Mouse (Mus musculus): Measurements from ENCODE around the gene Ryr2. TPM values are rescaled to one million over a fixed set of nuclear protein-coding genes. Genes with fewer than 3 reads are reported as not detected.

Ryr2 gene
- polyA plus RNA-seq, 1 experiment from 2014 or later: 0.19 TPM

DNA sequence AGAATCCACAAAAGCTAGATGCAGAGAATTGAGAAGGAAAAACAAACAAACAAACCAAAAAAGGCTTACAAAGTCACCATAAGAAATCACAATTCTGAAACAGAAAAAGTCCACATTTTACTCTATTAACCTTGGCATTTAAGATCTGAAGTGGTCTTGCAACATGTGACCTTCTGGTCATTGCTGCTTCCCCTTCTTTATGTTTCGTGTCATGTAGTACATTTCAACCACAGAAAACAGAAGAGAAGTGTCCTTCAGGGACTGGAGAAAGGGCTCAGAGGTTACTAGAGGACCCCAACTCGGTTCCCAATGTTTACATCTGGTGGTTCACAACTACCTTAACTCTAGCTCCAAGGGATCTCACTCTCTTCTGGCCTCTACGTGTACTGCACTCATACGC is 59.7 kb downstream of the Ryr2 start:
- DNase-seq (ENCODE audit: extremely low spot score, low spot score): no peak
- 85% methylated on average over 4 of the region's 4 CpGs for WGBS
- no peaks in the 10 kb centered on the region for H3K4me1 ChIP-seq

DNA sequence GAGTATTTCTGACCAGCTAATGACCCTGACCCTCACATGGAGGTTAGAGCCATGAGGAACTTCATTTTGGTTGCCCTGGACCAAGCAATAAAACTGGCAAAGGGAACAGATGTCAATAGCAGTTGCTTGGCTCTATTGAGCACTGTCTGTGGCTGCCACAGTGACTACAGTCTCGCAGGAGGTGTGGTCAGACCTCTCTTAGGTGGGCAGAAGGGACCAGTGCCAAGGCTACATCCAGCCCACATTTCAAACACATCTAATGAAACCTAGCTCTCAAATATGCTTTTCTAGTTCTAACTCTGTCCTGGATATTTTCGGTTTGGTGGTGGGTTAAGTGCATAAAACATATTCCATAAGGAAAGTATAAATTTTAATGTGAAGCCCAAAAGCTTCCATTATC is 62.0 kb downstream of the Ryr2 start:
- Histone ChIP-seq H3K36me3 (replicated peaks) (no peaks in the 10 kb centered on the region), H3K4me3 (no peak overlapping the region), H3K27me3 (ENCODE audit: poor library complexity, severe bottlenecking) (no peaks in the 10 kb centered on the region), H3K4me1 (no peaks in the 10 kb centered on the region), H3K9me3 (no peaks in the 10 kb centered on the region), H3K27ac (no peak overlapping the region)
- 89% methylated on average over 2 of the region's 2 CpGs for WGBS
- no peak for DNase-seq (ENCODE audit: extremely low spot score, low spot score)

More for the DNA sequence above, 59.7 kb downstream of the Ryr2 start:
- no peaks in the 10 kb centered on the region for H3K27me3 ChIP-seq (ENCODE audit: poor library complexity, severe bottlenecking)
- H3K27ac ChIP-seq: no peak overlapping the region
- no peaks in the 10 kb centered on the region for H3K9me3 ChIP-seq
- H3K4me3 ChIP-seq: no peak overlapping the region
- H3K36me3 ChIP-seq (replicated peaks): no peaks in the 10 kb centered on the region

DNA sequence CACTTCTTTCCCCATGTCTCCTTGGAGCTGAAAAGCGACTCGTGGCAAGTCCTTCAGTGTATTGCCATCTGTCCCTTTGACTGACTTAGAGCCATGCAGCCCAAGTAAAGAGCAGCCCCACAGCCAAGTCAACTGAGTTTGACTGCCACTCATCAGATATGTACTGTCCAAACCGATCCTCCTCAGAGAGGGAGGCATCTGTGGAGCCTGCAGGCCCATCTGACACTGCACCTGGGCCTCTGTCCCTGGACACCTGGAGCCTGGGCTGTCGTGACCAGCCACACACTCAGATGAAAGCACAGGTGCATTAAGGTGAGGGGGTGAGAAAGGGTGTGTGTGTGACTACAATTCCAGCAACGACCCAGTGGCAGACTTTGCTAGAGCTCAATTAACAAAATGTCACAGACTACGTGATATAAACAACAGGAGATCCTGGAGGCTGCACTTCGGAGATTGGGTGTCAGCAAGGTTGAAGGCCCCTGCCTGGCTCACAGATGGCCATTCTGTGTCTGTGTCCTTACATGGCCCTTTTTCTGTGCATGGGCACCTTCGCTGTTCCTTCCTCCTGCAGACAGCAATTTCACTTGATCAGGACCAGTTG is 63.8 kb downstream of the Ryr2 start:
- Histone ChIP-seq H3K4me1 (no peaks in the 10 kb centered on the region), H3K4me3 (no peak overlapping the region), H3K27me3 (ENCODE audit: poor library complexity, severe bottlenecking) (no peaks in the 10 kb centered on the region), H3K9me3 (no peaks in the 10 kb centered on the region), H3K27ac (no peak overlapping the region), H3K36me3 (replicated peaks) (no peaks in the 10 kb centered on the region)
- DNase-seq (ENCODE audit: extremely low spot score, low spot score): no peak
- 83% methylated on average over 8 of the region's 8 CpGs for WGBS

DNA sequence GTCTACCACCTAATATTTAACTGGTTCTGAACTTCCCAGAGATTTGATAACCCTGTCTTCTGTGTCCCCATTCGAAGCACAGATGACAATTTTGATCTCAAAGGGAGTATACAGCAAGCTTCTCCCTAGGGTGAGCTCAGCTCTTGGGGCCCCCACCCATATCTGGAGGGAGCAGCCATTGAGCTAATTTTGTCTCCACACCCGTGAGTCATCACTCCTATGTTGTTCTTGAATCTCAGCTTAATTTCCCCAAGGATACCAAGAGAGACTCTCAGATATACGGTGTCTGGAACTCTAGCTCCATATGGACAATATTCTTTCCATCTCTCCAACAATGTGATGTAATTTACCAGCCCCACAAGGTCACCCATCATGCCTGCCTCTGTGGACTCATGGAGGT is 66.8 kb downstream of the Ryr2 start:
- Histone ChIP-seq H3K9me3 (no peaks in the 10 kb centered on the region), H3K4me3 (no peak overlapping the region), H3K27ac (no peak overlapping the region), H3K27me3 (ENCODE audit: poor library complexity, severe bottlenecking) (no peaks in the 10 kb centered on the region), H3K4me1 (no peaks in the 10 kb centered on the region), H3K36me3 (replicated peaks) (no peaks in the 10 kb centered on the region)
- WGBS: 87% methylated on average over 3 of the region's 3 CpGs
- no peak for DNase-seq (ENCODE audit: extremely low spot score, low spot score)

DNA sequence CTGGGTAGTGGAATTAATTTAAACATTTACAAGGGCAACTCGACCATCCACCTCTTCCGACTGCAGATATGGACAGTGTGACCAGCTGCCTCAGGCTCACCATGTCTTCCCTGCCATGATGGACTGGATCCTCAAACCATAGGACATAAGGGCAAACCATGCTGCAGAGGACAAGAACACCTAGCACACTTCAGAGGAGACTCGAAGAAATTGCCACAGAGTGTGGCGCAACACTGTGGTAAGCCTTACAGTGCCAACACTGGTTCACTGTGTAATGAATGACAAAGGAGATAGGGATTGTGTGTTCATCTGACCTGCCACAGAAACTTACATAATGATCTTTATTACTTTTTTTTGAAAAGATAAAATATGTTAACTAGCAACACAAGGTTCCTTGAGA is 68.1 kb downstream of the Ryr2 start:
- DNase-seq (ENCODE audit: extremely low spot score, low spot score): no peak
- no peaks in the 10 kb centered on the region for H3K36me3 ChIP-seq (replicated peaks)
- no peaks in the 10 kb centered on the region for H3K27me3 ChIP-seq (ENCODE audit: poor library complexity, severe bottlenecking)
- no peaks in the 10 kb centered on the region for H3K4me1 ChIP-seq
- H3K9me3 ChIP-seq: no peaks in the 10 kb centered on the region
- 92% methylated on average over 4 of the region's 4 CpGs for WGBS
- H3K4me3 ChIP-seq: no peak overlapping the region
- no peak overlapping the region for H3K27ac ChIP-seq

DNA sequence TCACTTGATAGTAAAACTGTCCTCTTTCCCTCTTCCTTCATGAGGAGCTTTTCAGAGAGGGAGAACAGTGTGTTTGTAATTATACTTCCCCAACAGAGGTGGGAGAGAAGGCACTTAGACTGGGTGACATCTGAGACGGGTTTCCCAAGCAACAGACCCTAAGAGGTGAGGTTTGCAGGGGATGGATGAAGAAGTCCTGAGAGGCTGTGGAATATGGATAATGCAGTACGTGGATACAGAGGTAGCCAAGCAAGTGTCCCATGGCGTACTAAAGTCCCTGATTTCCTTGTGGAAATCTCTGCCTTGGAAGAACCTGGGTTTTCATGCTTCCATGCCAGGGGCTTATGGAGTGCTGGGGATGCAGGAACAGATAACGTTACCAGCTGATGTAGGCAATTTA is 69.5 kb downstream of the Ryr2 start:
- H3K27ac ChIP-seq: no peak overlapping the region
- no peaks in the 10 kb centered on the region for H3K4me1 ChIP-seq
- H3K4me3 ChIP-seq: no peak overlapping the region
- 90% methylated on average over 4 of the region's 4 CpGs for WGBS
- no peaks in the 10 kb centered on the region for H3K9me3 ChIP-seq
- DNase-seq (ENCODE audit: extremely low spot score, low spot score): no peak
- H3K36me3 ChIP-seq (replicated peaks): no peaks in the 10 kb centered on the region
- H3K27me3 ChIP-seq (ENCODE audit: poor library complexity, severe bottlenecking): no peaks in the 10 kb centered on the region

DNA sequence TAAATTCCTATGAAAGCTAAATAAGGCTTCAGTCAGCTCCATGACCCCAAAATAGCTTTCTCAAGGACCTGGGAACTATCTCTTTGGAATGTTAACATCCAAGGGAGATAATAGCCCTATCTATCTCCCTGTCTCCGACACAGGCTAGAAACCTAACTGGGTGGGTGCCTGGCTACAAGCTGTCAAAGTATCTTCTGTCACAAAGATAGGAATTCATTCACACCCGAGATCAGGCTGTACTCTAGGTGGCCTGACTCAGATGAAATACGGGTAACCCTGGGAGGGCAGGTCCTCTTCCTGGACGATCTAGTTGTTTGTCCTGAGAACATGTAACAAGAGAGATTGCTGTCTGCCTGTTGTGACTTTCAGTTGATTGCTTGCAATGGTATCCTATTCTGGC is 69.9 kb downstream of the Ryr2 start:
- no peaks in the 10 kb centered on the region for H3K27me3 ChIP-seq (ENCODE audit: poor library complexity, severe bottlenecking)
- H3K4me3 ChIP-seq: no peak overlapping the region
- WGBS: 84% methylated on average over 4 of the region's 4 CpGs
- no peaks in the 10 kb centered on the region for H3K9me3 ChIP-seq
- H3K27ac ChIP-seq: no peak overlapping the region
- DNase-seq (ENCODE audit: extremely low spot score, low spot score): no peak
- no peaks in the 10 kb centered on the region for H3K36me3 ChIP-seq (replicated peaks)
- no peaks in the 10 kb centered on the region for H3K4me1 ChIP-seq

DNA sequence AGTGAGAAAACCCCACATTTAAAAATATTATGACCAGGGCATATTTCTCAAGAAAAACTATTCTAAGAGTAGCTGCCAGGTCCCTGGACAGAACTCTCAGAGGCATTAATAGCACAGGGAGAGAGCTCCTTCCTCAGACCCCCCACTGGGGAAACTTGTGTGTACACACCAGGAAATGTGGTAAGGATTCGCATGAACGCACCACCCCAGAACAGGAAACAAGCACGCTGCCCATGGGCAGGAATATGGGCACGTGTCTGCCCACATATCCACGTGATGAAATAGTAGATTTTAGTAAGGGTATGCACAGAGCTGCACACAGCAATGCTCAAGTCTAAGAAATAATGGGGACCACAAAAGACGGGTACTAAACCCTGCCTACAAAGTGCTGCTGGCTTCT is 72.8 kb downstream of the Ryr2 start:
- Histone ChIP-seq H3K27ac (no peak overlapping the region), H3K27me3 (ENCODE audit: poor library complexity, severe bottlenecking) (no peaks in the 10 kb centered on the region), H3K9me3 (no peaks in the 10 kb centered on the region), H3K4me3 (no peak overlapping the region), H3K4me1 (no peaks in the 10 kb centered on the region), H3K36me3 (replicated peaks) (no peaks in the 10 kb centered on the region)
- no peak for DNase-seq (ENCODE audit: extremely low spot score, low spot score)
- WGBS: 78% methylated on average over 6 of the region's 6 CpGs

DNA sequence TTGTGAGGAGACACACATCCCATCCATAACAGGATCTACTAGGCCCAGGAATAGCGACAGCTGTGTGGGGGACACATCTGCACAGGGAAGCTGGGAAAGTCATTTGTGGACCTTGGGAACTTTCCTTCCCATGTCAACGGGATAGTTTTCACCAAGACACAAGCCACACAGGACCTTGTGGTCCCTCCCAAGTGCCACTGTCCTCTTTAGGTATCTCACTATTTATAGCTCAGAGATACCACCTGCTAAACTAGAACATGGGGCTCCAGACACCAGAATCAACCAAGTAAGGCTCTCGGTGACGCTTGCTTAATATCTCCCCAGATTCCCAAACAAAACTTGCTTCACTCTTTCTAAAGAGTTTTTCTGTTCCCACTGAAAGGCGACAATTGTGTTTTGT is 73.5 kb downstream of the Ryr2 start:
- Histone ChIP-seq H3K27me3 (ENCODE audit: poor library complexity, severe bottlenecking) (no peaks in the 10 kb centered on the region), H3K4me1 (no peaks in the 10 kb centered on the region), H3K9me3 (no peaks in the 10 kb centered on the region), H3K4me3 (no peak overlapping the region), H3K36me3 (replicated peaks) (no peaks in the 10 kb centered on the region), H3K27ac (no peak overlapping the region)
- 91% methylated on average over 5 of the region's 5 CpGs for WGBS
- no peak for DNase-seq (ENCODE audit: extremely low spot score, low spot score)

DNA sequence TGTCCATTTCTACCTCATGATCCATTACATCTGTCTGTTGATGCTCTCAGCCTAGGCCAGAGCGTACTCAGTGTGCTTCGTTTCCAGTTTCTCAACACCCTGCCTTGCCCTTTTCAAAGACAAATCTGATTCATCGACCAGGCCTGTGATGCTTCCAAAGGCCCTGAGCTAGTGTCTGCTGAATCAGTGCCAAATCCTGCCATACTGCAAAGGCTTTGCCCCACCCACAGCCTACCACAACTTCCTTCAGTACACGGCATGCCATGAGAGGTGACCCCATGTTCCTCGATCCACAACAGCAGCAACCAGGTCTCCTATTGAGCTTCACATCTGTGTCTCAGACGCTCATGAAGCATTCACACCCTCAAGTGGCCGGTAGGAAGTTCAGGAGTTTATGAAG is 76.9 kb downstream of the Ryr2 start:
- 91% methylated on average over 7 of the region's 7 CpGs for WGBS
- Histone ChIP-seq H3K4me1 (no peaks in the 10 kb centered on the region), H3K27me3 (ENCODE audit: poor library complexity, severe bottlenecking) (no peaks in the 10 kb centered on the region), H3K27ac (no peak overlapping the region), H3K36me3 (replicated peaks) (no peaks in the 10 kb centered on the region), H3K9me3 (no peaks in the 10 kb centered on the region), H3K4me3 (no peak overlapping the region)
- no peak for DNase-seq (ENCODE audit: extremely low spot score, low spot score)

DNA sequence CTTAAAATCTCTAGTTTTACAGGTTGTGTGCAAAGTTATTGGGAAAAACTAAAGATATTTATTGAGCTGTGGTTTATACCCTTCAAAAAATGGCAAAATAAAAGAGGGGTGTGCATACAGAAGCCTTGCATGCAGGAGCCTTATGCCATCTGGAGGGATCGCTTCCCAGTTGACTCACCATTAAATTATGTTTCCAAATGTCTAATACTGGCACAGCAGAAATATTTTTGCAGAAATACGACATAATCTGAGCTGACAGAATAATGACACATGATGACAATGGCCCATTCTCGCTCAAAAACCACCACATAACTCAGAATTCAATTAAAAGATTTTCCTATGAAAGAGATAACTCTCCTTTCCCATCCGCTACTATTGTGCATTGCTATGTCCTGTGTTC is 77.4 kb downstream of the Ryr2 start:
- no peaks in the 10 kb centered on the region for H3K27me3 ChIP-seq (ENCODE audit: poor library complexity, severe bottlenecking)
- no peaks in the 10 kb centered on the region for H3K36me3 ChIP-seq (replicated peaks)
- no peak overlapping the region for H3K27ac ChIP-seq
- 88% methylated on average over 4 of the region's 4 CpGs for whole genome bisulfite sequencing
- no peaks in the 10 kb centered on the region for H3K4me1 ChIP-seq
- H3K9me3 ChIP-seq: no peaks in the 10 kb centered on the region
- H3K4me3 ChIP-seq: no peak overlapping the region
- no peak for DNase-seq (ENCODE audit: extremely low spot score, low spot score)

DNA sequence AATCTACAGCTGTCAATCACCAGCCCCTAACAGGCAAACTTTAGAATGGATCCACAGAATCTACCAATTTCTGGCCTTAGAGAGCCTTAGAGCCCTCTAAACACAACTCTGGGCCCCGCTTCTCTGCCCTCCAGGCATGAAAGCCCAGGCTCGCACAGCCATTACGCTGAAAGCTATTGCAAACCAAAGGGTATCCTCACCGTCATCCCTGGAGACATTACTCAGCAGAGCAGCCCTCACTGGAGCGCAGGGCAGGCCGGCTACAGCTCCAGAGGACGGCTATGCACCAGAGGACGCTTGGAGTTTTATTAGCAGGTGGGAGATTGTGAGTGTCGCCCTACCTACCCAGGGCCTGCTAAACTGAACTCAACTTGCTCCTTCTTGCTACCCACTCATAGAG is 88.7 kb downstream of the Ryr2 start:
- Histone ChIP-seq H3K4me1 (no peaks in the 10 kb centered on the region), H3K36me3 (replicated peaks) (no peaks in the 10 kb centered on the region), H3K27ac (no peak overlapping the region), H3K9me3 (no peaks in the 10 kb centered on the region), H3K4me3 (no peak overlapping the region), H3K27me3 (ENCODE audit: poor library complexity, severe bottlenecking) (no peaks in the 10 kb centered on the region)
- DNase-seq (ENCODE audit: extremely low spot score, low spot score): no peak
- 87% methylated on average over 9 of the region's 9 CpGs for WGBS

DNA sequence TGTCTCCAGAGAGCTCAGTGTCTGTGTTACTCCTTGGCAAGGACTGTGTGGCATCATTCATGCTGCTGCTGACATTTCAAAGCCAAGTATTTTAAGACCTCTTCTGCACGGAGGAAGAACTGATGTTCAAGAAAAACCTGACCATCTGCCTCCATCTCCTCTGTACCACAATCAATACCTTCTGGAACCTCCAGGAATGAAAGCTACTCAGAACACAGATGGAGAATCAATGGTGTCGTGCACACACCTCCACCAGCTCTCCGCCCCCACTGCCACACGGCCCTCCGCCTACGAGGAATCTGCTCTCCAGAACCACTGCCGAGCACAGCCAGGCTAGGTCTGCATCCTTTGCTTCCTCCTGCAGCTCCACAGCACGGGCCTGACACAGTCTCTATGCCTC is 92.8 kb downstream of the Ryr2 start:
- DNase-seq (ENCODE audit: extremely low spot score, low spot score): no peak
- WGBS: 82% methylated on average over 8 of the region's 8 CpGs
- Histone ChIP-seq H3K36me3 (replicated peaks) (no peaks in the 10 kb centered on the region), H3K27ac (no peak overlapping the region), H3K4me1 (no peaks in the 10 kb centered on the region), H3K9me3 (no peaks in the 10 kb centered on the region; the same call in 1 of the 2 replicates), H3K27me3 (ENCODE audit: poor library complexity, severe bottlenecking) (no peaks in the 10 kb centered on the region), H3K4me3 (no peak overlapping the region)

All from forebrain, embryonic 10.5 days (tissue).